Mouse (Mus musculus) embryonic facial prominence, embryonic 15.5 days (tissue): ENCODE results near the gene Dnajb1. TPM values are rescaled to one million over a fixed set of nuclear protein-coding genes. Genes with fewer than 3 reads are reported as not detected.

Experiments
- ATAC-seq: fragments of 200-750 bp; cut with Nextera tagmentation; 2 replicates; pipeline ENCODE4 v1.8.0; 2017; ENCODE audit warnings: low read depth, moderate TSS enrichment; ENCODE audit not compliant: insufficient number of reproducible peaks, low FRiP score, low TSS enrichment
- H3K27ac ChIP-seq: fragments of 300-500 bp; sonication (generic); replicated peaks from 2 replicates; pipeline ENCODE4 v1.5.1; 2015; ENCODE audit warnings: mild to moderate bottlenecking, inconsistent platforms
- H3K27me3 ChIP-seq: fragments of 300-500 bp; sonication (generic); 2 replicates; pipeline ENCODE4 v1.6.1; 2015; ENCODE audit warnings: inconsistent platforms
- H3K36me3 ChIP-seq: fragments of 300-500 bp; sonication (generic); 2 replicates; pipeline ENCODE4 v1.6.1; 2015; ENCODE audit warnings: mild to moderate bottlenecking, inconsistent platforms
- H3K4me1 ChIP-seq: fragments of 300-500 bp; sonication (generic); 2 replicates; pipeline ENCODE4 v1.6.1; 2015; ENCODE audit warnings: inconsistent platforms
- H3K4me2 ChIP-seq: fragments of 300-500 bp; sonication (generic); replicated peaks from 2 replicates; pipeline ENCODE4 v1.6.1; 2015; ENCODE audit warnings: mild to moderate bottlenecking, inconsistent platforms
- H3K4me3 ChIP-seq: fragments of 300-500 bp; sonication (generic); replicated peaks from 2 replicates; pipeline ENCODE4 v1.5.1; 2015; ENCODE audit warnings: mild to moderate bottlenecking, inconsistent platforms
- H3K9ac ChIP-seq: fragments of 300-500 bp; sonication (generic); 2 replicates; pipeline ENCODE4 v1.6.1; 2015; ENCODE audit warnings: inconsistent platforms
- H3K9me3 ChIP-seq: fragments of 300-500 bp; sonication (generic); replicated peaks from 2 replicates; pipeline ENCODE4 v1.6.1; 2016; ENCODE audit warnings: inconsistent platforms
- WGBS: fragments of 180-500 bp; shearing (Covaris S2); methylation state at CpG from one replicate; pipeline ENCODE4 v1.1.7; 2015; 5-methylcytosine and 5-hydroxymethylcytosine counted together
- polyA plus RNA-seq: library from polyadenylated mRNA; unstranded; fragments of >200 nt; fragmentation: Nextera tagmentation; extraction: Ambion mirVana; gene quantifications from 2 replicates; pipeline ENCODE4 v1.2.1, GENCODE M21; 2015

Gene Dnajb1
- polyA plus RNA-seq, 1 experiment from 2014 or later, result 76.6 TPM

DNA sequence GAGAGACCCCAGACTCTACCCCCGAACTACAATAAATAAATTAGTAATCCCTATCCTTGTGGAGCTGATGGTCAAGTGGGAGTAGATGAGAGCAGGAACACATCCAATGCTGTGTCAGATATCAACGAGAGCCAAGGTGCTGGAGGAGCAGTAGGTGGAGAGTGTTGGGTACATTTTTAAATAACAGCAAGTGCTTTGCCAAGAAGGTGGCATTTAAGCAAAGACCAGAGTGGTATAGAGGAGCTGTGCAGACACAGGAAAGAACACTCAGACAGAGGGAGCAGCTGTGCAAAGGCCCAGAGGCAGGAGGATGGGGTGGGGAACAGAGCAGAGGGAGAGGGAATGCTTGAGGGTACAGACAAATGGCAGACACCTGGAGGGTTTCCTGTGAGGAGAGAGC lies 9.1 kb downstream of the Dnajb1 start:
- peaks cover 6% of the 10 kb centered on the region; the same call in 1 of the 2 replicates for H3K4me1 ChIP-seq
- no peak for ATAC-seq
- no peak overlapping the region for H3K27ac ChIP-seq
- no peaks in the 10 kb centered on the region for H3K9me3 ChIP-seq
- peaks cover 18% of the 10 kb centered on the region for H3K36me3 ChIP-seq
- H3K4me2 ChIP-seq, result no peak overlapping the region
- H3K9ac ChIP-seq, result no peak overlapping the region
- H3K27me3 ChIP-seq, result no peaks in the 10 kb centered on the region
- WGBS, result 88% methylated on average over 2 of the region's 2 CpGs
- no peak overlapping the region for H3K4me3 ChIP-seq

DNA sequence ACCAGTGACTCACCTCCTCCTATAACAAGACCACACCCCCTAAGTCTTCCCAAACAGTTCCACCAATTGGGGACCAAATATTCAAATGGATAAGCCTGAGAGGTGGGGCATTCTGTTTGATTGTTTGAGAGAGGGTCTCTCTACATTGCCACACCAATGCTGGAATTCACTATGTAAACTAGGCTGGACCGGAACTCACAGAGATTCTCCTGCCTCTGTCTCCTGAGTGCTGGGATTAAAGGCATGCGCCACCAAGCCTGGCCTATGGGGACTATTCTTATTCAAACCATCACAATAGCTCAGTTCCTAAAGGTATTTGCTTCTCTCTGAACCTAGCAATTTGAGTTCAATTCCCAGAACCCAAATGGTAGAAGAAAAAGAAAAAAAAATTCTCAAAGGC lies 10.6 kb downstream of the Dnajb1 start:
- 96% methylated on average over 2 of the region's 2 CpGs for WGBS
- no peak overlapping the region for H3K4me3 ChIP-seq
- H3K9me3 ChIP-seq, result no peaks in the 10 kb centered on the region
- no peak overlapping the region for H3K9ac ChIP-seq
- ATAC-seq, result no peak
- peaks cover 3% of the 10 kb centered on the region for H3K36me3 ChIP-seq
- no peak overlapping the region for H3K4me2 ChIP-seq
- no peak overlapping the region for H3K27ac ChIP-seq
- H3K27me3 ChIP-seq, result no peaks in the 10 kb centered on the region
- peaks cover 11% of the 10 kb centered on the region; the same call in 1 of the 2 replicates for H3K4me1 ChIP-seq

DNA sequence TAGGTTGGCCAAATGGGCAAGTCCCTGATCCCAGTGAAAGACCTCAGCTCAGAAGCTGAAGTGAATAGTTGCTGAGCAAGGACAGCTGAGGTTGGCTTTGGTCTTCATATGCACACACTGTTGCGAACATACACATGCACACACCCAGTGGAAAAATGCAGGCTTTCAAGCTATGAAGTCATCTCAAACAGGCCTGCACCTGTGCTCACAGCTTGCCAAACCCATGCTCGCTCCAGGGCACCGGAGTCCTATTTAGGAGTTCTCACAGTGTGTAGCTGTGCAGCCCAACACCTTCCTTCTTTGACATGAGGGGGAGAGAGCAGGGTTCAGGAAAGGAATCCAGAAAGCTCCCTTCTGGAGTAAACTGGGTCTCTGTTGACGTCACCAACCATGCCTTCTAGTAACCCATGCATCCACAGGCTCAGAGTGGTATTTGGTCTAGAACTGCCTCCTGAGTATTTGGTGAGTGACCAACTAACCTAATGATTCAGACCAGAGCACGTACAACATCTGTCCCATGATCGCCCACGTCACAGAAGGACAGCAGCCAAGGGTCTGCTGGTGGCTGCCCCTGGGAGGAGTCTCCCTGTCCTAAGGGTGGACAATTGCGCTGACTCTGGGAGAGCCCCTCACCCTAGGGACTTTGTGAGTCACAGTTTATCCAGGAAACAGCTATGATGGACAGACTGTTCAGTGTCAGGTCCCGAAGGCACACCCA lies 11.7 kb downstream of the Dnajb1 start:
- ATAC-seq, result no peak; the same call in 1 of the 2 replicates
- peak overlapping the region; percentile 82 for H3K27ac ChIP-seq
- H3K4me3 ChIP-seq, result no peak overlapping the region
- 0 out of 2 replicates have a peak overlapping the region, but pooled peaks have one; percentile 2 for H3K4me2 ChIP-seq
- no peaks in the 10 kb centered on the region for H3K27me3 ChIP-seq
- H3K4me1 ChIP-seq, result peaks cover 11% of the 10 kb centered on the region; the same call in 1 of the 2 replicates
- no peaks in the 10 kb centered on the region for H3K36me3 ChIP-seq
- no peaks in the 10 kb centered on the region for H3K9me3 ChIP-seq
- 74% methylated on average over 9 of the region's 9 CpGs for WGBS
- no peak overlapping the region for H3K9ac ChIP-seq

DNA sequence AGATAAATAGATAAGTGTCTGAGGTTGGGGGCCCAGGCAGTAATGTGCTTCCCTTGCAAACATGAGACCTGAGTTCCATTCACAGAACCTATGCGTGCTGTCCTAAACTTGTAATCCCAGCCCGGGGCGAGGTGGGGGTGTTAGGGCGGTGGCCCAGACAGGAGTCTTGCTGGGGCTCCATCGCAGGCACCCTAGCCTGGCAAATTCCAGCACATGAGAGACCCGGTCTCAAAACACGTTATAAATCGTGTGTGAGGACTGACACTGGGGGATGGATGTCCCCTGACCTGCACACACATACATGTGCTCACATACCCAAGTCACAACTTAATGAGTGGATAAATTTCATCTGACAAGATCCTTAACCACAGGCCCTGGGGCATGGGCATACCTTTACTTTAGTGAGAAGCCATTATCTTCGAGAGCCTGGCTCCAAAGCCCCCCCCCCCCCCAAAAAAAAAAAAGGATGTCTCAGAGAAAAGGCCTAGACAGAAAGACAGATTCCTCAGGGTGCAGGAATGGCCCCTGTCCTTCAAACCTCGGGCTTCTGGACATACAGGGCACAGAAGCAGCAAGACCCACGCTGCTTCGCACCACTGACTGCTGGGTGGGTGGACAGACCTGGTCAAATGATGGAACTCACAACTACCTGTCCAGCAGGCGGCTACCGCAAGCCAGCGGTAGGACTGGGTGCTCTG lies 13.8 kb downstream of the Dnajb1 start:
- 0 out of 2 replicates have a peak, but pooled peaks have one; percentile 6 for ATAC-seq
- peak overlapping the region; percentile 44 for H3K4me3 ChIP-seq
- H3K9ac ChIP-seq, result peak overlapping the region; percentile 33; the same call in 1 of the 2 replicates
- no peaks in the 10 kb centered on the region for H3K36me3 ChIP-seq
- H3K27ac ChIP-seq, result no peak overlapping the region; the same call in 1 of the 2 replicates
- H3K9me3 ChIP-seq, result no peaks in the 10 kb centered on the region
- 44% methylated on average over 15 of the region's 15 CpGs for WGBS
- H3K4me2 ChIP-seq, result peak overlapping the region; percentile 79
- peaks cover 11% of the 10 kb centered on the region; the same call in 1 of the 2 replicates for H3K4me1 ChIP-seq
- no peaks in the 10 kb centered on the region for H3K27me3 ChIP-seq

DNA sequence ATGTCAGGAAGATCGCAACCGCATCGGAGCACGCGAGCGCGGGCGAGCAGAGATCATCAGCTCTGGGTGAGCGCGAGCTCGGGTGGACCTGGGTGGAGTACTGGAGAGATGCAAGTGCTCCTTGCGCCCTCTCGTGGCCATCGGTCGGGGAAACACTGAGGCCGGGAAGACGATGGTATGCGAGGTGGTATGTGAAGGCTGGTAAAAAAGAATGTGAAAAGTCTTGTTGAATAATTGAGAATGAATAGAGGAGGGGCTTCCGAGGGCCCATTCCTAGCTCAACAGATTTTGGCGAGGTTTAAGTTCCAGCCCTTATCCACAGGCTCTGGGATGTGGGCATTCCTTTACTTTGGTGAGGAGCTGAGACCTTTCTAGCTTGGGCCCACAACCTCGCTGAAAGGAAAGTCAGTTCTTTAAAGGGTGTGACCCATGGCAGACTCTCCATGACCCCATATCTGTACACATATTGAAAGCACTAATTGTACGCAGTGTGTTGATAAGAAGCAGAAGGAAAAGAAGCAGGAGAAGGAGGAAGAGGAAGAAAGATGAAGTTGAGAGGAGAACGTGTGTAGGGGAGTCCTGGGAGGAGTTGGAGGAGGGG lies 14.5 kb downstream of the Dnajb1 start:
- peak overlapping the region; percentile 33; the same call in 1 of the 2 replicates for H3K9ac ChIP-seq
- H3K4me2 ChIP-seq, result peak overlapping the region; percentile 79
- H3K4me1 ChIP-seq, result peaks cover 11% of the 10 kb centered on the region; the same call in 1 of the 2 replicates
- no peaks in the 10 kb centered on the region for H3K36me3 ChIP-seq
- H3K4me3 ChIP-seq, result peak overlapping the region; percentile 44
- H3K9me3 ChIP-seq, result no peaks in the 10 kb centered on the region
- H3K27me3 ChIP-seq, result no peaks in the 10 kb centered on the region
- no peak overlapping the region; the same call in 1 of the 2 replicates for H3K27ac ChIP-seq
- ATAC-seq, result peak; percentile 87
- WGBS, result 10% methylated on average over 23 of the region's 23 CpGs

DNA sequence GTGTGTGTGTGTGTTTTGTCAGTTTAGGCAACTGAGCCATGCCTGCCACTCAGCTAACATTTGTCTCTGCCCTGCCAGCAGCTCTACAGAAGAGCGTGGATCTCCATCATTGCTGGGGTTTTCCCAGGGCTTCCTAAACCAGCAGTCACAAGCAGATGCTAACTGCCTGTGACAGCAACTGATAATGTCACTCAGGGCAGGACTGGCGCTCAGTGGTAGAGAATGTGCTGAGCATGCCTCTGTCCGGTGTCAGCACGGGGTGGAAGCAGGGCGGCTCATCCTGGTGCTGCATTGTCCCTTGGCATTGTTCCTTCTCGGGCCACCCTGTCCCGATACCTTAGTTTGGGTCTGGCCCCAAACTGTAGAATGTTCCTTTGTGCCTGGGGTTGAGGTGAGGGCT lies 15.6 kb downstream of the Dnajb1 start:
- 84% methylated on average over 7 of the region's 7 CpGs for WGBS
- no peak for ATAC-seq
- Histone ChIP-seq H3K4me2 (no peak overlapping the region), H3K9me3 (no peaks in the 10 kb centered on the region), H3K4me3 (no peak overlapping the region), H3K4me1 (peaks cover 11% of the 10 kb centered on the region; the same call in 1 of the 2 replicates), H3K27ac (no peak overlapping the region), H3K36me3 (no peaks in the 10 kb centered on the region), H3K9ac (no peak overlapping the region), H3K27me3 (no peaks in the 10 kb centered on the region)

DNA sequence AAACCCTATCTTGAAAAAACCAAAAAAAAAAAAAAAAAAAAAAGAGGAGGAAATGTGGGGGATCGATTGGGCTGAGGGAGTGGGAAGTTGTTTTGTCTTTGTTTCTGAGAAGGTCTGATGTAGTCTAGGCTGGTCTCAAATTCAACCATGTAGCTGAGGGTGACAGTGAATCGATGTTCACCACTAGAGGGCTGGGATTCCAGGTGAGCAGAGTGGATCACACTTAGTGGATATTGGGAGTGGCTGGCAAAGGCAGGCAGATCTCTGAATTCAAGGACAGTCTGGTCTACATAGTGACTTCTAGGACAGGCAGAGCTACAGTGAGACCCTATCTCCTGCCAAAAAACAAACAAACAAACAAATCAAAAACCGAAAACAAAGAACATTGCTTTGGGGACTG lies 16.7 kb downstream of the Dnajb1 start:
- peaks cover 11% of the 10 kb centered on the region; the same call in 1 of the 2 replicates for H3K4me1 ChIP-seq
- no peaks in the 10 kb centered on the region for H3K27me3 ChIP-seq
- no peaks in the 10 kb centered on the region for H3K9me3 ChIP-seq
- H3K27ac ChIP-seq, result no peak overlapping the region
- no peaks in the 10 kb centered on the region for H3K36me3 ChIP-seq
- H3K9ac ChIP-seq, result no peak overlapping the region
- no peak overlapping the region for H3K4me3 ChIP-seq
- no peak for ATAC-seq
- WGBS, result 22% methylated on average over 3 of the region's 3 CpGs
- H3K4me2 ChIP-seq, result no peak overlapping the region

DNA sequence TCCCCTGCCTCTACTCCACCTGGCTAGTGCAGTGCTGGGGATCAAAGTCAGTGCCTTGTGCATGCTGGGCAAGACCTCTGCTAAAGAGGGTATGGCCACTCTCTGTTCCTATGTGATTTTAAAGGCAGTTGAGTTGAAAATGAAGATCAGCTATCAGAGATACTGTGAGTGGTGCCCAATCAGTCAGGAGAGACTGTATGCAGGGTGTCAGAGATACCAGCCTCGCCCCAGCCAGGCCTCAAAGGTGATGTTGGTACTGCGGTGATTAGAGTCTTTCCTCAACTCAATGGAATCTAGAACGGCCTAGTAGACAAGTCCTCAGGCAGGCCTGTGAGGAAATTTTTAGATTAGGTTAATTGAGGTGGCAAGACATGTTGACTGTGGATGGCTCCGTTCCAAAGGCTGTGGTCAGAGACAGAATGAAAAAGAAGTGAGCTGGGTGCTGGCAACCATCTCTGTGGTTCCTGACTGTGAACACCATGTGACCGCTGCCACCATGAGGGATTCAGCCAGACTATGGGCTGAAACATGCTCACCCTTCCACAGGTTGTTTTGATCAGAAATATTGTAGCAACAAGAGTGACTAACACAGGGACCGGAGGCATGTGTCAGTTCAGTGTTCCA lies 17.8 kb downstream of the Dnajb1 start:
- WGBS, result 81% methylated on average over 6 of the region's 6 CpGs
- Histone ChIP-seq H3K27ac (no peak overlapping the region), H3K36me3 (no peaks in the 10 kb centered on the region), H3K4me2 (no peak overlapping the region), H3K4me3 (no peak overlapping the region), H3K9me3 (no peaks in the 10 kb centered on the region), H3K4me1 (peaks cover 11% of the 10 kb centered on the region; the same call in 1 of the 2 replicates), H3K27me3 (no peaks in the 10 kb centered on the region), H3K9ac (no peak overlapping the region)
- no peak for ATAC-seq

DNA sequence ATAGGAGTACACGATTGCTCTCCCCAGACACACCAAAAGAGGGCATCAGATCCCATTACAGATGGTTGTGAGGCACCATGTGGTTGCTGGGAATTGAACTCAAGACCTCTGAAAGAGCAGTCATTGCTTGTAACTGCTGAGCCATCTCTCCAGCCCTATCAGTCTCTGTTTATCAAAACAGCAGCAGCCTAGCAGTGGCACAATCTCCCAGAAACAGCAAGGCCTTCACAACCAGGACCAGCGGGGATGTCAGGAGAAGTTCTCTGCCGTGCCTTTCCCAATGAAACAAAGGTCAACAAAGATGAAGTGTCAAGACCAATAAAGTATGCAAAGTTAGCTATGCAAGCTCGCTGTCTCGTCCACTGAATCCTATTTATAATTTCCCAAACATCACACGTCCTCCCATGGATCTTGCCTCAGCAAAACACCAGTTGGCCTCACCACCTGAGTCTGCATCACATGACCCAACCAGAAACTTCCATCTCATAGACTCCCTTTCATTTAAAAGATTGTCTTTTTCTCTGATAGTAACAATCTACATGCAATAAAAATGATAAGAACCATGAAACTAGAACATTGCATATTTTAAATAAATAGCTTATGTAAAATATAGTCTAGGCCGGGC lies 24.2 kb downstream of the Dnajb1 start:
- no peak for ATAC-seq
- Histone ChIP-seq H3K4me2 (no peak overlapping the region), H3K27me3 (no peaks in the 10 kb centered on the region), H3K9me3 (no peaks in the 10 kb centered on the region), H3K27ac (no peak overlapping the region), H3K9ac (no peak overlapping the region), H3K36me3 (no peaks in the 10 kb centered on the region), H3K4me1 (no peaks in the 10 kb centered on the region), H3K4me3 (no peak overlapping the region)
- 82% methylated on average over 7 of the region's 7 CpGs for WGBS

DNA sequence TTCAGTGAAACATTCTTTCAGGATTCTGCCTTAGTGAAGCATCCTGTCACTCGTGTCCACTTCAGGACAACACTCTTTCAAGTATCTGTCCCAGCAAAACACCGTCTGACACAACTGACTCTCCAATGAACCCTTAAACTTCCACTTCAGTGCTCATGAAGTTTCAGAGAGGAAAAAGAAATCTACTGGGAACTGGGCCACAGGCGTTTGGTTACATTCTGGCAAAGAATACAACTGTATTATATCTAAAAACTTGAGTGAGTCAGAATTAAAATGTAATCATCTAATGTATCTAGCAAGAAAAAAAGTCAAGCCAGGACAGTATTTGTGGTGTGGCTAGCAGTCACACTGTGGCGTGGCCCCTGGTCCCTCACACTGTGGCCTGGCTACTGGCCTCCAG lies 30.9 kb downstream of the Dnajb1 start:
- no peak overlapping the region for H3K27ac ChIP-seq
- H3K36me3 ChIP-seq, result no peaks in the 10 kb centered on the region
- H3K9me3 ChIP-seq, result no peaks in the 10 kb centered on the region
- no peak overlapping the region for H3K9ac ChIP-seq
- no peaks in the 10 kb centered on the region for H3K27me3 ChIP-seq
- H3K4me1 ChIP-seq, result no peaks in the 10 kb centered on the region
- H3K4me3 ChIP-seq, result no peak overlapping the region
- WGBS, result 57% methylated on average over 4 of the region's 4 CpGs
- ATAC-seq, result no peak
- no peak overlapping the region for H3K4me2 ChIP-seq
